Mouse (Mus musculus) embryonic facial prominence, embryonic 12.5 days (tissue): ENCODE results near the gene Hist1h2be. TPM values are rescaled to one million over a fixed set of nuclear protein-coding genes. Genes with fewer than 3 reads are reported as not detected.
A peak's percentile ranks its signal among the peaks of the same experiment; 100 is the strongest.
"Not testable (repeated sequence)": the region's sequence is repeated elsewhere in the genome, so short reads cannot be mapped to it uniquely, and the experiment has no call there.

Experiments used
- ATAC-seq: fragments of 200-750 bp; cut with Nextera tagmentation; 2 replicates; pipeline ENCODE4 v1.8.0; 2017; ENCODE audit not compliant: insufficient number of reproducible peaks, insufficient read depth, low FRiP score, low TSS enrichment
- H3K27ac ChIP-seq: fragments of 300-500 bp; sonication (generic); 2 replicates; pipeline ENCODE4 v1.5.1; 2016; ENCODE audit warnings: mild to moderate bottlenecking
- H3K27me3 ChIP-seq: fragments of 300-500 bp; sonication (generic); 2 replicates; pipeline ENCODE4 v1.6.1; 2016; ENCODE audit warnings: mild to moderate bottlenecking, moderate library complexity
- H3K36me3 ChIP-seq: fragments of 300-500 bp; sonication (generic); 2 replicates; pipeline ENCODE4 v1.6.1; 2016; ENCODE audit warnings: mild to moderate bottlenecking
- H3K4me1 ChIP-seq: fragments of 300-500 bp; sonication (generic); 2 replicates; pipeline ENCODE4 v1.6.1; 2016
- H3K4me2 ChIP-seq: fragments of 300-500 bp; sonication (generic); replicated peaks from 2 replicates; pipeline ENCODE4 v1.6.1; 2016; ENCODE audit warnings: mild to moderate bottlenecking, moderate library complexity
- H3K4me3 ChIP-seq: fragments of 300-500 bp; sonication (generic); 2 replicates; pipeline ENCODE4 v1.5.1; 2016; ENCODE audit warnings: mild to moderate bottlenecking
- H3K9ac ChIP-seq: fragments of 300-500 bp; sonication (generic); 2 replicates; pipeline ENCODE4 v1.6.1; 2016; ENCODE audit warnings: mild to moderate bottlenecking, moderate library complexity
- H3K9me3 ChIP-seq: fragments of 300-500 bp; sonication (generic); 2 replicates; pipeline ENCODE4 v1.6.1; 2016; ENCODE audit warnings: mild to moderate bottlenecking, moderate library complexity
- WGBS: fragments of 180-500 bp; shearing (Covaris S2); methylation state at CpG from one replicate; pipeline ENCODE4 v1.1.7; 2016; 5-methylcytosine and 5-hydroxymethylcytosine counted together
- polyA plus RNA-seq: library from polyadenylated mRNA; unstranded; fragments of >200 nt; fragmentation: Nextera tagmentation; extraction: Ambion mirVana; gene quantifications from 2 replicates; pipeline ENCODE4 v1.2.1, GENCODE M21; 2016

Gene Hist1h2be
- polyA plus RNA-seq, 1 experiment from 2014 or later, result 3.6 TPM

GRCm38 (mm10) chr13:23564482-23564881 is 56.4 kb downstream of the Hist1h2be start:
- Histone ChIP-seq H3K9ac (no peak overlapping the region), H3K4me2 (no peak overlapping the region), H3K27me3 (no peaks in the 10 kb centered on the region), H3K36me3 (no peaks in the 10 kb centered on the region), H3K27ac (peak overlapping the region; percentile 98; the same call in 1 of the 2 replicates), H3K4me1 (no peaks in the 10 kb centered on the region), H3K4me3 (no peak overlapping the region), H3K9me3 (no peaks in the 10 kb centered on the region)
- ATAC-seq, result no peak
- WGBS, result 84% methylated on average over 2 of the region's 2 CpGs

- H3K27me3 ChIP-seq, result no peaks in the 10 kb centered on the region
- peak overlapping the region; percentile 48 for H3K9ac ChIP-seq
- H3K27ac ChIP-seq, result peak overlapping the region; percentile 98
- WGBS, result 2% methylated on average over 18 of the region's 18 CpGs
- peak; percentile 50 for ATAC-seq
- H3K4me3 ChIP-seq, result peak overlapping the region; percentile 40
- H3K9me3 ChIP-seq, result no peaks in the 10 kb centered on the region
- no peaks in the 10 kb centered on the region for H3K36me3 ChIP-seq
- H3K4me2 ChIP-seq, result peak overlapping the region; percentile 74
- no peaks in the 10 kb centered on the region for H3K4me1 ChIP-seq
Measured at GRCm38 (mm10) chr13:23562699-23563462, 58.0 kb downstream of the Hist1h2be start.

- Histone ChIP-seq H3K4me2 (peak within 1 kb of the TSS; percentile 74), H3K27ac (peak within 1 kb of the TSS; percentile 98), H3K9ac (peak within 1 kb of the TSS; percentile 48), H3K4me3 (peak within 1 kb of the TSS; percentile 40)
- H3K4me1 ChIP-seq, H3K36me3 ChIP-seq, H3K27me3 ChIP-seq, H3K9me3 ChIP-seq: not testable (repeated sequence)
- under 1% methylated on average over 62 of the region's 67 CpGs for WGBS
- peak; percentile 97 for ATAC-seq
Measured at GRCm38 (mm10) chr13:23561883-23562659, 58.9 kb downstream of the Hist1h2be start, which contains the start of gene Hist1h3e. Gene Hist1h3e, minus strand, starts transcription at chr13:23562369.

GRCm38 (mm10) chr13:23561531-23561882 is 59.4 kb downstream of the Hist1h2be start:
- not testable (repeated sequence) for ATAC-seq, H3K27me3 ChIP-seq, H3K36me3 ChIP-seq, H3K4me1 ChIP-seq, H3K9me3 ChIP-seq
- peak overlapping the region; percentile 74 for H3K4me2 ChIP-seq
- H3K9ac ChIP-seq, result peak overlapping the region; percentile 36; the same call in 1 of the 2 replicates
- H3K27ac ChIP-seq, result peak overlapping the region; percentile 98
- WGBS, result 3% methylated on average over 2 of the region's 5 CpGs
- H3K4me3 ChIP-seq, result peak overlapping the region; percentile 40

GRCm38 (mm10) chr13:23560699-23561098 is 60.2 kb downstream of the Hist1h2be start:
- WGBS, result 9% methylated on average over 2 of the region's 2 CpGs
- not testable (repeated sequence) for H3K9me3 ChIP-seq, H3K9ac ChIP-seq, ATAC-seq, H3K4me1 ChIP-seq, H3K36me3 ChIP-seq, H3K4me3 ChIP-seq, H3K27me3 ChIP-seq
- Histone ChIP-seq H3K27ac (0 out of 2 replicates have a peak overlapping the region, but pooled peaks have one; percentile 57), H3K4me2 (peak overlapping the region; percentile 27; the same call in 1 of the 2 replicates)

GRCm38 (mm10) chr13:23556906-23557305 is 64.0 kb downstream of the Hist1h2be start:
- H3K36me3 ChIP-seq, result no peaks in the 10 kb centered on the region
- H3K27me3 ChIP-seq, result no peaks in the 10 kb centered on the region
- peak overlapping the region; percentile 99 for H3K27ac ChIP-seq
- H3K9ac ChIP-seq, result no peak overlapping the region
- ATAC-seq, result no peak
- no peak overlapping the region for H3K4me3 ChIP-seq
- 65% methylated on average over 3 of the region's 3 CpGs for WGBS
- 0 out of 2 replicates have a peak, but pooled peaks cover 6% of the 10 kb centered on the region for H3K4me1 ChIP-seq
- no peaks in the 10 kb centered on the region for H3K9me3 ChIP-seq
- peak overlapping the region; percentile 82 for H3K4me2 ChIP-seq

- H3K4me1 ChIP-seq, result 0 out of 2 replicates have a peak, but pooled peaks cover 6% of the 10 kb centered on the region
- no peaks in the 10 kb centered on the region for H3K9me3 ChIP-seq
- WGBS, result under 1% methylated on average over 18 of the region's 18 CpGs
- H3K27me3 ChIP-seq, result no peaks in the 10 kb centered on the region
- H3K4me3 ChIP-seq, result peak overlapping the region; percentile 66
- H3K4me2 ChIP-seq, result peak overlapping the region; percentile 82
- ATAC-seq, result peak; percentile 45
- H3K9ac ChIP-seq, result peak overlapping the region; percentile 75
- H3K36me3 ChIP-seq, result no peaks in the 10 kb centered on the region
- peak overlapping the region; percentile 99 for H3K27ac ChIP-seq
Measured at GRCm38 (mm10) chr13:23555839-23556416, 65.0 kb downstream of the Hist1h2be start.

- peak; percentile 94 for ATAC-seq
- Histone ChIP-seq H3K36me3 (no peaks in the 10 kb centered on the region), H3K4me1 (0 out of 2 replicates have a peak, but pooled peaks cover 10% of the 10 kb centered on the region), H3K9me3 (no peaks in the 10 kb centered on the region), H3K27ac (peak overlapping the region; percentile 99), H3K4me2 (peak overlapping the region; percentile 82), H3K9ac (peak overlapping the region; percentile 75), H3K4me3 (peak overlapping the region; percentile 66), H3K27me3 (no peaks in the 10 kb centered on the region)
- WGBS, result under 1% methylated on average over 54 of the region's 54 CpGs
Measured at GRCm38 (mm10) chr13:23554925-23555838, 65.7 kb downstream of the Hist1h2be start.

- H3K4me1 ChIP-seq, result 0 out of 2 replicates have a peak, but pooled peaks cover 10% of the 10 kb centered on the region
- ATAC-seq, result no peak
- peak overlapping the region; percentile 99 for H3K27ac ChIP-seq
- H3K36me3 ChIP-seq, result no peaks in the 10 kb centered on the region
- WGBS, result 22% methylated on average over 9 of the region's 9 CpGs
- no peaks in the 10 kb centered on the region for H3K9me3 ChIP-seq
- peak overlapping the region; percentile 82 for H3K4me2 ChIP-seq
- peak overlapping the region; percentile 66 for H3K4me3 ChIP-seq
- no peaks in the 10 kb centered on the region for H3K27me3 ChIP-seq
- peak overlapping the region; percentile 75 for H3K9ac ChIP-seq
Measured at GRCm38 (mm10) chr13:23554393-23554792, 66.5 kb downstream of the Hist1h2be start.

- Histone ChIP-seq H3K4me2 (peak within 1 kb of the TSS; percentile 82), H3K9me3 (no peaks in the 10 kb centered on the region), H3K27me3 (no peaks in the 10 kb centered on the region), H3K4me3 (no peak within 1 kb of the TSS), H3K27ac (peak within 1 kb of the TSS; percentile 99), H3K9ac (no peak within 1 kb of the TSS), H3K4me1 (0 out of 2 replicates have a peak, but pooled peaks cover 10% of the 10 kb centered on the region), H3K36me3 (no peaks in the 10 kb centered on the region)
- no peak for ATAC-seq
Measured at GRCm38 (mm10) chr13:23552962-23553361, 68.0 kb downstream of the Hist1h2be start, which contains the start of gene Hist1h1d. Gene Hist1h1d, plus strand, starts transcription at chr13:23553262.
